In the genomic region with DNA sequence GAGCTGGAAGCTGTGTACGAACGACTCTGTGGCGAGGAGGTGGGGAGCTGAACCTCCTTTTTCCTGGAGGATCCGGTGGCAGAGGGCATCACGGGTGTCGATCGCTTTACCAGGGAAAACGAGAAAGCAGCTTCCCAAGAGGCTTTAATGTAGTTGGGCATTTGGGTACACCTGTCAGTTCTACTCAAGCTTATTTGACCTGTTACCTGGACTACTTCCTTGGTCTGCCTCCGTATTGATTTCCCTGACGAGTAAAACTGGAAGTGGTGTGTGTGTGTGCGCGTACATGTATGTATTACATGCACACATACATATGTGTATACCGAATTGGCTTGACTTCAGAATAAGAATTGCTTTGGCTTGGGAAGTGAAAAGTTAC, we compare ENCODE assay signal across 7 mouse cellular contexts. TPM values are rescaled to one million over a fixed set of nuclear protein-coding genes. Genes with fewer than 3 reads are reported as not detected.
A peak's percentile ranks its signal among the peaks of the same experiment; 100 is the strongest.
DNase-seq lines count a peak whose midpoint lies in the region; ATAC-seq and TF ChIP-seq lines count a peak whose summit lies in the region.

No protein-coding gene starts in this region.

- no peak for TF ChIP-seq POLR2A in testis, adult 2 months (IDR thresholded peaks at IDR 0.05; ENCODE audit: control insufficient read depth, low read depth, low read length)

- H3K4me2 ChIP-seq in forebrain, embryonic 12.5 days = peak overlapping the region; percentile 73
- H3K4me2 ChIP-seq in liver, embryonic 12.5 days = peak overlapping the region; percentile 85
- peak overlapping the region; percentile 57 for H3K4me2 ChIP-seq in stomach, postnatal 0 days (replicated peaks; ENCODE audit: low read depth)

- TF ChIP-seq CTCF in testis, adult 2 months (IDR thresholded peaks at IDR 0.05; ENCODE audit: control insufficient read depth, insufficient read depth, insufficient replicate concordance, low read depth, low read length) = no peak
- TF ChIP-seq CTCF in stomach, postnatal 0 days (IDR thresholded peaks at IDR 0.05; ENCODE audit: low read depth) = no peak; the same call in 1 of the 2 replicates

- H3K9me3 ChIP-seq in forebrain, embryonic 12.5 days = no peaks in the 10 kb centered on the region
- H3K9me3 ChIP-seq in liver, embryonic 12.5 days (replicated peaks) = no peaks in the 10 kb centered on the region
- no peaks in the 10 kb centered on the region for H3K9me3 ChIP-seq in stomach, postnatal 0 days (ENCODE audit: control insufficient read depth, low read length)

- H3K4me1 ChIP-seq in testis, adult 2 months (ENCODE audit: control insufficient read depth, insufficient read depth, low read length) = no peaks in the 10 kb centered on the region; the same call in 1 of the 2 replicates
- peaks cover 19% of the 10 kb centered on the region for H3K4me1 ChIP-seq in forebrain, embryonic 12.5 days
- H3K4me1 ChIP-seq in liver, embryonic 12.5 days = peaks cover 45% of the 10 kb centered on the region
- no peaks in the 10 kb centered on the region for H3K4me1 ChIP-seq in stomach, postnatal 0 days (replicated peaks; ENCODE audit: control insufficient read depth, insufficient read depth)

- peak overlapping the region; percentile 78 for H3K9ac ChIP-seq in forebrain, embryonic 12.5 days
- H3K9ac ChIP-seq in liver, embryonic 12.5 days = peak overlapping the region; percentile 91
- peak overlapping the region; percentile 88 for H3K9ac ChIP-seq in stomach, postnatal 0 days (ENCODE audit: low read length)

- TF ChIP-seq EP300 in stomach, postnatal 0 days (optimal IDR thresholded peaks at IDR 0.05) = no peak

- 2% methylated on average over 13 of the region's 13 CpGs for WGBS in forebrain, embryonic 12.5 days
- 1% methylated on average over 13 of the region's 13 CpGs for WGBS in liver, embryonic 12.5 days (ENCODE audit: insufficient replicate concordance)
- under 1% methylated on average over 13 of the region's 13 CpGs for WGBS in stomach, postnatal 0 days

- no peak for DNase-seq in testis, postnatal 14 days (ENCODE audit: low spot score)
- no peak for DNase-seq in stomach, postnatal 0 days (ENCODE audit: low spot score)
- DNase-seq in left cerebral cortex, adult 9 months (ENCODE audit: low spot score in 2 of 2) = no peak
- no peak for DNase-seq in kidney, adult 9 months

- H3K36me3 ChIP-seq in testis, adult 2 months (ENCODE audit: control insufficient read depth, insufficient read depth, low read length) = peaks cover 8% of the 10 kb centered on the region
- H3K36me3 ChIP-seq in forebrain, embryonic 12.5 days (replicated peaks) = peaks cover 52% of the 10 kb centered on the region
- peaks cover 55% of the 10 kb centered on the region for H3K36me3 ChIP-seq in liver, embryonic 12.5 days
- H3K36me3 ChIP-seq in stomach, postnatal 0 days (ENCODE audit: control insufficient read depth, insufficient read depth, low read length) = peaks cover 12% of the 10 kb centered on the region

- H3K4me3 ChIP-seq in testis, adult 2 months (ENCODE audit: control insufficient read depth, low read depth, low read length) = peak overlapping the region; percentile 97
- H3K4me3 ChIP-seq in forebrain, embryonic 12.5 days (replicated peaks) = peak overlapping the region; percentile 87
- peak overlapping the region; percentile 93 for H3K4me3 ChIP-seq in liver, embryonic 12.5 days
- peak overlapping the region; percentile 88 for H3K4me3 ChIP-seq in stomach, postnatal 0 days (ENCODE audit: low read depth, low read length)

- H3K27ac ChIP-seq in testis, adult 2 months (ENCODE audit: control insufficient read depth, insufficient read depth, low read depth, low read length) = peak overlapping the region; percentile 92
- H3K27ac ChIP-seq in forebrain, embryonic 12.5 days = peak overlapping the region; percentile 66; the same call in 1 of the 2 replicates
- H3K27ac ChIP-seq in liver, embryonic 12.5 days = peak overlapping the region; percentile 83
- H3K27ac ChIP-seq in stomach, postnatal 0 days (replicated peaks) = peak overlapping the region; percentile 93

- H3K27me3 ChIP-seq in testis, adult 2 months (ENCODE audit: control insufficient read depth, insufficient read depth, low read length) = no peaks in the 10 kb centered on the region
- H3K27me3 ChIP-seq in forebrain, embryonic 12.5 days = no peaks in the 10 kb centered on the region
- H3K27me3 ChIP-seq in liver, embryonic 12.5 days (replicated peaks) = no peaks in the 10 kb centered on the region
- no peaks in the 10 kb centered on the region for H3K27me3 ChIP-seq in stomach, postnatal 0 days (ENCODE audit: control insufficient read depth, insufficient read depth, low read length)

- no peak; the same call in 1 of the 2 replicates for ATAC-seq in forebrain, embryonic 12.5 days (ENCODE audit: low FRiP score)
- peak; percentile 55 for ATAC-seq in liver, embryonic 12.5 days
- peak; percentile 43 for ATAC-seq in stomach, postnatal 0 days (ENCODE audit: low FRiP score, low TSS enrichment)

RNA-seq across cellular contexts. Expression of a gene that starts 0.6 kb away (rescaled TPM):
- 18.1 and 19.3 TPM in 2 replicates for polyA plus RNA-seq in testis, adult 2 months (2012; rRNA removed)
- 187 and 189 TPM in 2 replicates for polyA plus RNA-seq in forebrain, embryonic 12.5 days (2016; fragmentation: Nextera tagmentation; extraction: Ambion mirVana)
- polyA plus RNA-seq in liver, embryonic 12.5 days (2016; fragmentation: Nextera tagmentation; extraction: Ambion mirVana) = 127 TPM in 2 replicates
- polyA plus RNA-seq in stomach, postnatal 0 days (2015; fragmentation: Nextera tagmentation; extraction: Ambion mirVana) = 38.6 and 39.0 TPM in 2 replicates

RNA-seq across cellular contexts. Expression of a gene that starts 0.8 kb away (rescaled TPM):
- 49.6 and 54.6 TPM in 2 replicates for polyA plus RNA-seq in testis, adult 2 months (2012; rRNA removed)
- polyA plus RNA-seq in forebrain, embryonic 12.5 days (2016; fragmentation: Nextera tagmentation; extraction: Ambion mirVana) = 64.5 and 73.6 TPM in 2 replicates
- 43.1 and 45.1 TPM in 2 replicates for polyA plus RNA-seq in liver, embryonic 12.5 days (2016; fragmentation: Nextera tagmentation; extraction: Ambion mirVana)
- polyA plus RNA-seq in stomach, postnatal 0 days (2015; fragmentation: Nextera tagmentation; extraction: Ambion mirVana) = 34.1 and 34.9 TPM in 2 replicates

RNA-seq across cellular contexts. Expression of a gene that starts 41.4 kb away (rescaled TPM):
- polyA plus RNA-seq in testis, adult 2 months (2012; rRNA removed) = 1.7 and 2.0 TPM in 2 replicates
- polyA plus RNA-seq in forebrain, embryonic 12.5 days (2016; fragmentation: Nextera tagmentation; extraction: Ambion mirVana) = 0.26 and 0.63 TPM in 2 replicates
- polyA plus RNA-seq in liver, embryonic 12.5 days (2016; fragmentation: Nextera tagmentation; extraction: Ambion mirVana) = not detected in 2 replicates
- polyA plus RNA-seq in stomach, postnatal 0 days (2015; fragmentation: Nextera tagmentation; extraction: Ambion mirVana) = 5.0 and 6.4 TPM in 2 replicates

RNA-seq across cellular contexts. Expression of a gene that starts 55.1 kb away (rescaled TPM):
- polyA plus RNA-seq in testis, adult 2 months (2012; rRNA removed) = 7.5 and 7.8 TPM in 2 replicates
- polyA plus RNA-seq in forebrain, embryonic 12.5 days (2016; fragmentation: Nextera tagmentation; extraction: Ambion mirVana) = 13.2 and 14.4 TPM in 2 replicates
- polyA plus RNA-seq in liver, embryonic 12.5 days (2016; fragmentation: Nextera tagmentation; extraction: Ambion mirVana) = 5.1 and 5.7 TPM in 2 replicates
- 6.0 and 6.5 TPM in 2 replicates for polyA plus RNA-seq in stomach, postnatal 0 days (2015; fragmentation: Nextera tagmentation; extraction: Ambion mirVana)
